In genomic region chr1:137323884-137324594, GRCm38 (mm10) we compare ENCODE assay signal across 8 mouse cellular contexts.
DNase-seq lines count a peak whose midpoint lies in the region; ATAC-seq and TF ChIP-seq lines count a peak whose summit lies in the region.

No protein-coding gene starts in this region.

- H3K36me3 ChIP-seq in kidney, embryonic 15.5 days, result no peaks in the 10 kb centered on the region
- H3K36me3 ChIP-seq in heart, embryonic 11.5 days (ENCODE audit: control insufficient read depth, insufficient read depth, low read length), result no peaks in the 10 kb centered on the region
- H3K36me3 ChIP-seq in limb, embryonic 11.5 days (ENCODE audit: control insufficient read depth, insufficient read depth, low read length), result no peaks in the 10 kb centered on the region

- peak; percentile 81; the same call in 1 of the 2 replicates for ATAC-seq in kidney, embryonic 15.5 days (replicated peaks; ENCODE audit: low FRiP score)
- no peak for ATAC-seq in heart, embryonic 11.5 days (replicated peaks; ENCODE audit: insufficient number of reproducible peaks, low FRiP score, low TSS enrichment)
- no peak for ATAC-seq in limb, embryonic 11.5 days (ENCODE audit: insufficient number of reproducible peaks, low FRiP score, low TSS enrichment, low read depth)

- peak; percentile 51 for TF ChIP-seq CTCF in cerebellum, adult 2 months (IDR thresholded peaks at IDR 0.05; ENCODE audit: borderline replicate concordance, insufficient read depth, low read depth, low read length)

- DNase-seq in kidney, adult 8-10 months, result no peak
- DNase-seq in cerebellum, adult 2 months, result peak in 1 of 2 experiments; percentile 5
- DNase-seq in limb, embryonic 11.5 days (ENCODE audit: low spot score), result peak; percentile 78
- DNase-seq in neural tube, embryonic 10.5 days (ENCODE audit: extremely low spot score, low spot score), result peak; percentile 71
- no peak for DNase-seq in layer of hippocampus, adult 8-10 months (ENCODE audit: low spot score in 2 of 2)
- DNase-seq in ovary, postnatal 36 days (ENCODE audit: low spot score), result no peak

- H3K4me3 ChIP-seq in kidney, embryonic 15.5 days (replicated peaks), result no peak overlapping the region
- H3K4me3 ChIP-seq in cerebellum, adult 2 months (replicated peaks; ENCODE audit: insufficient read depth, low read depth, low read length), result no peak overlapping the region
- H3K4me3 ChIP-seq in heart, embryonic 11.5 days (ENCODE audit: low read depth, low read length), result no peak overlapping the region
- no peak overlapping the region for H3K4me3 ChIP-seq in limb, embryonic 11.5 days (ENCODE audit: low read depth, low read length)

- 0 out of 2 replicates have a peak, but pooled peaks cover 9% of the 10 kb centered on the region for H3K4me1 ChIP-seq in kidney, embryonic 15.5 days
- H3K4me1 ChIP-seq in cerebellum, adult 2 months (ENCODE audit: control insufficient read depth, insufficient read depth, low read length), result no peaks in the 10 kb centered on the region
- no peaks in the 10 kb centered on the region for H3K4me1 ChIP-seq in heart, embryonic 11.5 days (ENCODE audit: control insufficient read depth, insufficient read depth, low read length)
- no peaks in the 10 kb centered on the region for H3K4me1 ChIP-seq in limb, embryonic 11.5 days (ENCODE audit: control insufficient read depth, insufficient read depth, low read length)

- H3K4me2 ChIP-seq in kidney, embryonic 15.5 days, result 0 out of 2 replicates have a peak overlapping the region, but pooled peaks have one; percentile 24
- H3K4me2 ChIP-seq in heart, embryonic 11.5 days, result peak overlapping the region; percentile 41
- H3K4me2 ChIP-seq in limb, embryonic 11.5 days (ENCODE audit: low read depth, severe bottlenecking), result no peak overlapping the region

- no peaks in the 10 kb centered on the region for H3K27me3 ChIP-seq in kidney, embryonic 15.5 days
- H3K27me3 ChIP-seq in cerebellum, adult 2 months (ENCODE audit: control insufficient read depth, insufficient read depth, low read length), result no peaks in the 10 kb centered on the region
- no peaks in the 10 kb centered on the region for H3K27me3 ChIP-seq in heart, embryonic 11.5 days (ENCODE audit: control insufficient read depth, insufficient read depth, low read length)
- no peaks in the 10 kb centered on the region for H3K27me3 ChIP-seq in limb, embryonic 11.5 days (ENCODE audit: control insufficient read depth, insufficient read depth, low read length)

- no peak overlapping the region for H3K9ac ChIP-seq in kidney, embryonic 15.5 days
- no peak overlapping the region for H3K9ac ChIP-seq in heart, embryonic 11.5 days (ENCODE audit: low read depth, low read length)
- no peak overlapping the region for H3K9ac ChIP-seq in limb, embryonic 11.5 days (ENCODE audit: low read length)

- TF ChIP-seq POLR2A in cerebellum, adult 2 months (IDR thresholded peaks at IDR 0.05; ENCODE audit: borderline replicate concordance, insufficient read depth, low read length), result no peak

- H3K9me3 ChIP-seq in kidney, embryonic 15.5 days (replicated peaks), result no peaks in the 10 kb centered on the region
- no peaks in the 10 kb centered on the region for H3K9me3 ChIP-seq in heart, embryonic 11.5 days (replicated peaks; ENCODE audit: control insufficient read depth, low read length)
- no peaks in the 10 kb centered on the region for H3K9me3 ChIP-seq in limb, embryonic 11.5 days (ENCODE audit: control insufficient read depth, low read length)

- no peak overlapping the region for H3K27ac ChIP-seq in kidney, embryonic 15.5 days
- no peak overlapping the region for H3K27ac ChIP-seq in cerebellum, adult 2 months (ENCODE audit: insufficient read depth, low read length)
- no peak overlapping the region for H3K27ac ChIP-seq in heart, embryonic 11.5 days (ENCODE audit: low read depth, low read length)
- no peak overlapping the region for H3K27ac ChIP-seq in limb, embryonic 11.5 days (replicated peaks; ENCODE audit: low read depth, low read length)

- WGBS in kidney, embryonic 15.5 days, result 55% methylated on average over 8 of the region's 8 CpGs
- 39% methylated on average over 8 of the region's 8 CpGs for WGBS in cerebellum, adult 2 months
- WGBS in heart, embryonic 11.5 days (ENCODE audit: insufficient replicate concordance), result 32% methylated on average over 8 of the region's 8 CpGs
- 47% methylated on average over 8 of the region's 8 CpGs for WGBS in limb, embryonic 11.5 days

Comparison
In these comparisons a context has a peak if more than half of its experiments do, and no peak if none do; other contexts are left out.
1. DNase-seq: peak in limb, embryonic 11.5 days (single experiment) and neural tube, embryonic 10.5 days (single experiment); none in kidney, adult 8-10 months (0 of 2), layer of hippocampus, adult 8-10 months (0 of 2) and ovary, postnatal 36 days (single experiment).